Mouse (Mus musculus) limb, embryonic 13.5 days (tissue): ENCODE measurements at regions not wholly inside any gene's neighbourhood (a gene's known extent, or its start where the extent isn't known, plus 50 kb on each side); places are given as distances from the start of the nearest gene placed in this dataset.

ENCODE experiments used
- ATAC-seq: fragments of 200-750 bp; cut with Nextera tagmentation; 2 replicates; pipeline ENCODE4 v1.8.0; 2017; ENCODE audit warnings: low read depth, moderate number of reproducible peaks, moderate TSS enrichment; ENCODE audit not compliant: low FRiP score
- H3K27ac ChIP-seq: fragments of 300-500 bp; sonication (generic); 2 replicates; pipeline ENCODE4 v1.5.1; 2015; ENCODE audit warnings: inconsistent platforms, mild to moderate bottlenecking, moderate library complexity
- H3K27me3 ChIP-seq: fragments of 300-500 bp; sonication (generic); 2 replicates; pipeline ENCODE4 v1.6.1; 2015; ENCODE audit warnings: mild to moderate bottlenecking, inconsistent platforms
- H3K36me3 ChIP-seq: fragments of 300-500 bp; sonication (generic); 2 replicates; pipeline ENCODE4 v1.6.1; 2015; ENCODE audit warnings: inconsistent platforms, mild to moderate bottlenecking, moderate library complexity
- H3K4me1 ChIP-seq: fragments of 300-500 bp; sonication (generic); 2 replicates; pipeline ENCODE4 v1.6.1; 2015; ENCODE audit warnings: inconsistent platforms
- H3K4me2 ChIP-seq: fragments of 300-500 bp; sonication (generic); replicated peaks from 2 replicates; pipeline ENCODE4 v1.6.1; 2015; ENCODE audit warnings: inconsistent platforms, mild to moderate bottlenecking, moderate library complexity
- H3K4me3 ChIP-seq: fragments of 300-500 bp; sonication (generic); 2 replicates; pipeline ENCODE4 v1.5.1; 2015; ENCODE audit warnings: moderate library complexity, mild to moderate bottlenecking, inconsistent platforms
- H3K9ac ChIP-seq: fragments of 300-500 bp; sonication (generic); 2 replicates; pipeline ENCODE4 v1.6.1; 2015; ENCODE audit warnings: mild to moderate bottlenecking, inconsistent platforms
- H3K9me3 ChIP-seq: fragments of 300-500 bp; sonication (generic); 2 replicates; pipeline ENCODE4 v1.6.1; 2016; ENCODE audit warnings: inconsistent platforms
- WGBS: fragments of 180-500 bp; shearing (Covaris S2); methylation state at CpG from one replicate; pipeline ENCODE4 v1.1.7; 2015; 5-methylcytosine and 5-hydroxymethylcytosine counted together

DNA sequence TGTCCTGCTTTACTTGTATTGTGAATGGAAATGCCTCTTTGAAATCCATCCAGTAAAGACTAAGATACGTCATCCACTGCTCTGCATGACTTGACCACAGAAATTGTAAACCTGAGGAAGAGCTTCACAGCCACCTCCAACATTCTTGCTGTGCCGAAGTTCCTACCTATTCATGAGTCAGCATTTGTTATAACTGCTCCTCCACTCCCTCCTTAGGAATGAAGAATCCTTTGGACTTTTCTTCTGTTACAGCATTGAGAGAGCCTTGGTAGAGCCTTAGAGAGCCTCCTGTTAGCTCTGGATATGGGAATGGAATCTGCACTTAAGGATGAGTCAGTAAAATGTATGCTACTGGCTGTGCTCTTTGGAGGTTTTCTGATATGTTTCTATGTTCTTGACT is 750.5 kb upstream of the Gcfc2 start:
- no peaks in the 10 kb centered on the region for H3K36me3 ChIP-seq
- no peaks in the 10 kb centered on the region for H3K9me3 ChIP-seq
- no peaks in the 10 kb centered on the region for H3K27me3 ChIP-seq
- no peak for ATAC-seq
- no peak overlapping the region for H3K9ac ChIP-seq
- no peak overlapping the region for H3K4me3 ChIP-seq
- H3K4me2 ChIP-seq, result no peak overlapping the region
- no peak overlapping the region for H3K27ac ChIP-seq
- H3K4me1 ChIP-seq, result no peaks in the 10 kb centered on the region
- WGBS, result 84% methylated on average over 2 of the region's 2 CpGs

DNA sequence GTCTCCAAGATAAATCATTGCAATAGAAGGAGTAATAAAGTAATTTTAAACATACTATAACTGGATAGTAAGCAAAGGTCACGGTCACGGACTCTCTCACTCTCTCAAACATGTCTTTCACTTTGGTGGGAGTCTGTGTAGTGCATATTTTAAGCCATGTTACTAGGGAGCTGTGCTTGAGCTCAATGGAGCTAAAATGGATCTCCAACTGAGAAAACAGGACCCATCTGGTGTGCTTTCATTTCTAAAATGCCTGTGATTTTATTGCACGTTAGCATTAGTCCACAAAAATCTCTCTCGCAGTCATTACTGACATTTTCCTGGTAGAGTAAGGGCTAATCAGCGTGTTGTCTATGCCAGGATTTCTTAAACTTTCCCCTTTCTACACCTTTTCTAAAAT is 733.3 kb upstream of the Gcfc2 start:
- no peak overlapping the region for H3K4me3 ChIP-seq
- no peak overlapping the region for H3K9ac ChIP-seq
- ATAC-seq, result no peak
- H3K4me2 ChIP-seq, result no peak overlapping the region
- no peaks in the 10 kb centered on the region for H3K4me1 ChIP-seq
- H3K36me3 ChIP-seq, result no peaks in the 10 kb centered on the region
- 76% methylated on average over 5 of the region's 5 CpGs for WGBS
- no peak overlapping the region for H3K27ac ChIP-seq
- H3K27me3 ChIP-seq, result no peaks in the 10 kb centered on the region
- H3K9me3 ChIP-seq, result no peaks in the 10 kb centered on the region

DNA sequence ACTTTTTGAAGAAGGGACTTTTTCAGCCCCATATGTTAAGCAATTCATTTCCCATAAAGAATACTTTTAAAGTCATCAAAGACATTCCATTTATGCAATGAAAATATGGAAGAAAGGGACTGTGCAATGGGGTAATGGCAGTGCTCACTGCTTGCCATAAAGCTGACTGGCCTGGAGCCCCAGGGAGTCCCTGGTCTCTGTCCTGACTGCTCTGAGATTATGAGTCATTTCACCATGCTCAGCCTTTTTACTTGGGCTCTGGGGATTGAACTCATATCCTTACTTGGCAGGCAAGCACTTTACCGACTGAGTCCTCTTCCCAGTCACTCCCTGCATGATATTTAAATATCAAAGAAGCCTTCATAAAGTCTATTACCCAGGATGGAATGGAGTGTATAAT is 712.9 kb upstream of the Gcfc2 start:
- WGBS, result 59% methylated on average over 1 of the region's 1 CpGs
- ATAC-seq, result peak; percentile 79; the same call in 1 of the 2 replicates

DNA sequence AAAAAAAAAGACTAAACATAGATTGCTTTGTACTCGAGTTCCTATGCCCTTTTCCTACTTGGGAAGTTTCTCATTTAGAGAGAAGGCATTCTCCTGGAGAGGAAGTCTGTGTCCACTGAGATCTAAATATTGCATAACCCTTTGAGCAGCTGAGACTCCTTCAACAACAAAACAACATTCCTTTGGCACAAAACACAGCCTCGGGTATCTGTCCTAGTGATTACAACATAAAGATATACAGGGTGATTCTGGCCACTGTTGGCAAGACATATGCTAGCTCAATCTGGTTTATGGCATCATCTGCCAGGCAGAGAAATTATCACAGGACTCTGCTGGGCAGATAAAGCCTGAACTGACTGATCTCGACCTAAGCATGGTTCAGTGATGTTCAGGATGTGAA is 692.7 kb upstream of the Gcfc2 start:
- Histone ChIP-seq H3K9ac (no peak overlapping the region), H3K27me3 (no peaks in the 10 kb centered on the region), H3K9me3 (no peaks in the 10 kb centered on the region), H3K4me3 (no peak overlapping the region), H3K27ac (no peak overlapping the region), H3K36me3 (no peaks in the 10 kb centered on the region), H3K4me1 (no peaks in the 10 kb centered on the region), H3K4me2 (no peak overlapping the region)
- ATAC-seq, result no peak
- 72% methylated on average over 3 of the region's 3 CpGs for whole genome bisulfite sequencing

More for the DNA sequence above, 712.9 kb upstream of the Gcfc2 start:
- no peak overlapping the region for H3K27ac ChIP-seq
- no peak overlapping the region for H3K4me2 ChIP-seq
- H3K9ac ChIP-seq, result no peak overlapping the region
- no peaks in the 10 kb centered on the region for H3K27me3 ChIP-seq
- H3K4me1 ChIP-seq, result no peaks in the 10 kb centered on the region
- H3K4me3 ChIP-seq, result no peak overlapping the region
- H3K36me3 ChIP-seq, result no peaks in the 10 kb centered on the region
- H3K9me3 ChIP-seq, result no peaks in the 10 kb centered on the region

DNA sequence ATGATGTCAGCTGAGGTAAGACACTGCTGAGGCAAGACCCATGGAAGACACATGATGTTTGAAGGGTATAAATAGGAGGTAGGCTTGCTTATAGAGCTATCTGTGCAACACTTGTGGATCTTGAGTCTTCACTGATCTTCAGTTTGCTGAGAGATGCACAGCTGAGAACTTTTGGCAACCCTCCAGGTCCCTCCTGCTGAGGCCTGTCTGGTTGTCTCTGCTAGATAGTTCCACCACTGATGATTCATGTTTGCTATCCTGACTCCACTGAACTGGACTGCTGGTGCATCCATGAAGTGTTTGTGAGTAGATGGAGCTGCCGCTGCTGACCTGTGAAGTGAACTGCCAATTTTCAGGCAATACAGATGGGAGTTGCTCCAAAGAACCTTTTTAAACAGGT is 663.6 kb upstream of the Gcfc2 start:
- no peak overlapping the region for H3K4me3 ChIP-seq
- no peak for ATAC-seq
- H3K4me2 ChIP-seq, result no peak overlapping the region
- H3K27ac ChIP-seq, result no peak overlapping the region
- no peaks in the 10 kb centered on the region for H3K4me1 ChIP-seq
- WGBS, result 93% methylated on average over 1 of the region's 1 CpGs
- no peaks in the 10 kb centered on the region for H3K9me3 ChIP-seq
- H3K9ac ChIP-seq, result no peak overlapping the region
- H3K36me3 ChIP-seq, result no peaks in the 10 kb centered on the region
- no peaks in the 10 kb centered on the region for H3K27me3 ChIP-seq
